Mouse (Mus musculus) CH12.LX (cell line): ENCODE measurements around the gene Plekhm3. TPM values are rescaled to one million over a fixed set of nuclear protein-coding genes. Genes with fewer than 3 reads are reported as not detected.

Experiments used
- DNase-seq: peaks from one replicate; pipeline ENCODE4 v3.0.0-alpha.2; 2013; ENCODE audit errors: extremely low read depth
- H3K27ac ChIP-seq: 2 replicates; pipeline ENCODE4 v1.5.1; 2012; ENCODE audit warnings: low read depth, mild to moderate bottlenecking, control low read depth, moderate library complexity; ENCODE audit not compliant: insufficient read depth
- H3K27me3 ChIP-seq: replicated peaks from 2 replicates; pipeline ENCODE3; 2012; ENCODE audit warnings: inconsistent platforms
- H3K36me3 ChIP-seq, 2 experiments: replicated peaks in 1 of 2; 2 replicates each; pipeline versions ENCODE3 to v1.6.1; 2012; ENCODE audit warnings: inconsistent platforms in 1 of 2, low read length in 1 of 2, mild to moderate bottlenecking in 1 of 2, mixed read lengths in 1 of 2, moderate library complexity in 1 of 2; ENCODE audit not compliant: control insufficient read depth in 1 of 2, insufficient read depth in 1 of 2
- H3K4me1 ChIP-seq, 2 experiments: 2 replicates each; pipeline ENCODE4 v1.6.1; 2012; ENCODE audit warnings: inconsistent platforms in 1 of 2, moderate library complexity in 1 of 2; ENCODE audit not compliant: insufficient read depth in 2 of 2, control insufficient read depth in 1 of 2
- H3K4me2 ChIP-seq: 2 replicates; pipeline ENCODE4 v1.6.1; 2012; ENCODE audit warnings: low read depth, mild to moderate bottlenecking, control low read depth; ENCODE audit not compliant: poor library complexity, insufficient read depth, severe bottlenecking
- H3K4me3 ChIP-seq, 3 experiments: fragments of 150-350 bp in 1 of 3; sonication (generic) in 1 of 3; replicated peaks in 1 of 3; 2 replicates each; pipeline versions ENCODE3 to v1.5.1; 2011 to 2012; ENCODE audit warnings: low read depth in 2 of 3, low read length in 2 of 3, mild to moderate bottlenecking in 2 of 3, moderate library complexity in 2 of 3, control low read depth in 1 of 3, improper control_type of control experiment in 1 of 3, inconsistent platforms in 1 of 3, mixed read lengths in 1 of 3; ENCODE audit not compliant: poor library complexity in 1 of 3
- H3K79me2 ChIP-seq: replicated peaks from 2 replicates; pipeline ENCODE4 v1.6.1; 2012; ENCODE audit warnings: mild to moderate bottlenecking, moderate library complexity; ENCODE audit not compliant: control insufficient read depth, poor library complexity, insufficient read depth, severe bottlenecking; ENCODE audit errors: extremely low read depth
- H3K9ac ChIP-seq: 2 replicates; pipeline ENCODE4 v1.6.1; 2012; ENCODE audit warnings: low read depth, mild to moderate bottlenecking, control low read depth, moderate library complexity; ENCODE audit not compliant: insufficient read depth
- H3K9me3 ChIP-seq: replicated peaks from 2 replicates; pipeline ENCODE3; 2012; ENCODE audit warnings: low read length, inconsistent platforms, mixed read lengths
- BHLHE40 ChIP-seq: IDR thresholded peaks from 2 replicates; pipeline ENCODE4 v1.6.1; 2011; ENCODE audit warnings: mild to moderate bottlenecking, low read depth, low read length, improper control_type of control experiment
- CHD1 ChIP-seq: IDR thresholded peaks from 2 replicates; pipeline ENCODE4 v1.6.1; 2012; ENCODE audit warnings: low read depth, low read length, improper control_type of control experiment, inconsistent platforms
- CHD2 ChIP-seq: IDR thresholded peaks from 2 replicates; pipeline ENCODE4 v1.6.1; 2011; ENCODE audit warnings: low read length, improper control_type of control experiment
- ELF1 ChIP-seq: IDR thresholded peaks from 2 replicates; pipeline ENCODE4 v1.6.1; 2014; ENCODE audit warnings: low read depth, mild to moderate bottlenecking, inconsistent platforms, low read length, improper control_type of control experiment
- ETS1 ChIP-seq: conservative IDR thresholded peaks from 2 replicates; pipeline ENCODE4 v1.6.1; 2012; ENCODE audit warnings: low read depth, mild to moderate bottlenecking, inconsistent platforms, low read length, improper control_type of control experiment, moderate library complexity
- GABPA ChIP-seq: IDR thresholded peaks from 2 replicates; pipeline ENCODE4 v1.6.1; 2012; ENCODE audit warnings: low read depth, low read length, improper control_type of control experiment, inconsistent platforms; ENCODE audit not compliant: insufficient replicate concordance
- JUN ChIP-seq: IDR thresholded peaks from 2 replicates; pipeline ENCODE4 v1.6.1; 2011; ENCODE audit warnings: low read depth, mild to moderate bottlenecking, low read length, improper control_type of control experiment, moderate library complexity; ENCODE audit not compliant: insufficient read depth
- MXI1 ChIP-seq: IDR thresholded peaks from 2 replicates; pipeline ENCODE4 v1.6.1; 2011; ENCODE audit warnings: mild to moderate bottlenecking, low read depth, low read length, improper control_type of control experiment
- POLR2A ChIP-seq: IDR thresholded peaks from 2 replicates; pipeline ENCODE4 v1.6.1; 2011; ENCODE audit warnings: low read depth, mild to moderate bottlenecking, improper control_type of control experiment, low read length
- POLR2AphosphoS2 ChIP-seq: IDR thresholded peaks from 2 replicates; pipeline ENCODE4 v1.6.1; 2011; ENCODE audit warnings: low read depth, low read length, improper control_type of control experiment
- SIN3A ChIP-seq: IDR thresholded peaks from 2 replicates; pipeline ENCODE4 v1.6.1; 2012; ENCODE audit warnings: low read length, improper control_type of control experiment, inconsistent platforms
- SMC3 ChIP-seq: IDR thresholded peaks from 2 replicates; pipeline ENCODE4 v1.6.1; 2011; ENCODE audit warnings: low read depth, low read length, improper control_type of control experiment
- TBP ChIP-seq: conservative IDR thresholded peaks from 2 replicates; pipeline ENCODE4 v1.6.1; 2011; ENCODE audit warnings: low read depth, low read length, improper control_type of control experiment
- TCF12 ChIP-seq: IDR thresholded peaks from 2 replicates; pipeline ENCODE4 v1.6.1; 2014; ENCODE audit warnings: low read depth, mild to moderate bottlenecking, inconsistent platforms, low read length, improper control_type of control experiment
- UBTF ChIP-seq: IDR thresholded peaks from 2 replicates; pipeline ENCODE4 v1.6.1; 2012; ENCODE audit warnings: low read depth, mild to moderate bottlenecking, inconsistent platforms, low read length, improper control_type of control experiment, moderate library complexity
- USF1 ChIP-seq: IDR thresholded peaks from 2 replicates; pipeline ENCODE4 v1.6.1; 2014; ENCODE audit warnings: low read depth, mild to moderate bottlenecking, inconsistent platforms, low read length, improper control_type of control experiment
- ZC3H11A ChIP-seq: IDR thresholded peaks from 2 replicates; pipeline ENCODE4 v1.6.1; 2012; ENCODE audit warnings: low read depth, mild to moderate bottlenecking, inconsistent platforms, low read length, improper control_type of control experiment
- ZKSCAN1 ChIP-seq: IDR thresholded peaks from 2 replicates; pipeline ENCODE4 v1.6.1; 2012; ENCODE audit warnings: low read depth, inconsistent platforms, low read length, improper control_type of control experiment, borderline replicate concordance
- ZMIZ1 ChIP-seq: IDR thresholded peaks from 2 replicates; pipeline ENCODE4 v1.6.1; 2012; ENCODE audit warnings: low read depth, mild to moderate bottlenecking, inconsistent platforms, low read length, improper control_type of control experiment
- dilution Hi-C: fragments of 300-500 bp; cut with MboI; formaldehyde crosslinking; loops from 2 replicates; pipeline ENCODE4 v1.14.3; 2020; ENCODE audit warnings: low sequenced_read_pairs; ENCODE audit not compliant: extremely low pct_unique_long_range_greater_than_20kb, extremely low pct_ligation_motif_present
- in situ Hi-C: fragments of 300-500 bp; cut with MboI; formaldehyde crosslinking; loops from 3 replicates; pipeline ENCODE4 v1.14.3; 2019; ENCODE audit warnings: low sequenced_read_pairs, low pct_ligation_motif_present, low pct_unique_long_range_greater_than_20kb, mixed read lengths
- polyA plus RNA-seq: library from polyadenylated mRNA; unstranded; fragments of >175 nt; gene quantifications from 2 replicates; pipeline ENCODE4 v1.2.1, GENCODE M21; 2012; ENCODE audit warnings: low read depth; ENCODE audit not compliant: insufficient read length
- total RNA-seq, 2 experiments: library from RNA; depleted of rRNA; stranded (reverse); fragments of 300-350 nt in 1 of 2; fragments of >200 nt in 1 of 2; gene quantifications; 2 replicates each; pipeline ENCODE4 v1.2.3; 2012 to 2014

The Plekhm3 gene
- total and polyA plus RNA-seq, 3 experiments: 9.9 to 14.1 (median 13.0) TPM

- Histone ChIP-seq H3K4me3 (no peak overlapping the region), H3K27me3 (no peaks in the 10 kb centered on the region), H3K4me1 (peaks cover 5 to 83% of the 10 kb centered on the region in 2 experiments), H3K9ac (no peak overlapping the region), H3K9me3 (no peaks in the 10 kb centered on the region), H3K79me2 (peaks cover 36% of the 10 kb centered on the region), H3K4me2 (no peak overlapping the region), H3K36me3 (peaks cover 40 to 80% of the 10 kb centered on the region in 2 experiments), H3K27ac (no peak overlapping the region)
- no peak for DNase-seq
- in situ Hi-C loops (no loop called here), dilution Hi-C loops (no loop called here)
- no peak for TF ChIP-seq POLR2AphosphoS2
- TF ChIP-seq SMC3: no peak
- no peak for TF ChIP-seq POLR2A
Measured at GRCm38 (mm10) chr1:64917966-64918365, 38.7 kb downstream of the Plekhm3 start.

GRCm38 (mm10) chr1:64916884-64917507 lies 39.6 kb downstream of the Plekhm3 start:
- Histone ChIP-seq H3K4me3 (no peak overlapping the region), H3K27me3 (no peaks in the 10 kb centered on the region), H3K27ac (no peak overlapping the region), H3K4me2 (no peak overlapping the region), H3K36me3 (peaks cover 32 to 73% of the 10 kb centered on the region in 2 experiments), H3K79me2 (peaks cover 34% of the 10 kb centered on the region), H3K4me1 (peaks cover 5 to 80% of the 10 kb centered on the region in 2 experiments), H3K9me3 (no peaks in the 10 kb centered on the region), H3K9ac (no peak overlapping the region)
- TF ChIP-seq CHD2: no peak
- TF ChIP-seq ZC3H11A: no peak
- no peak for TF ChIP-seq UBTF
- TF ChIP-seq BHLHE40: no peak
- no peak for TF ChIP-seq ZKSCAN1
- TF ChIP-seq CHD1: no peak
- DNase-seq: no peak
- in situ Hi-C loops: no loop called here
- dilution Hi-C loops: no loop called here

DNA sequence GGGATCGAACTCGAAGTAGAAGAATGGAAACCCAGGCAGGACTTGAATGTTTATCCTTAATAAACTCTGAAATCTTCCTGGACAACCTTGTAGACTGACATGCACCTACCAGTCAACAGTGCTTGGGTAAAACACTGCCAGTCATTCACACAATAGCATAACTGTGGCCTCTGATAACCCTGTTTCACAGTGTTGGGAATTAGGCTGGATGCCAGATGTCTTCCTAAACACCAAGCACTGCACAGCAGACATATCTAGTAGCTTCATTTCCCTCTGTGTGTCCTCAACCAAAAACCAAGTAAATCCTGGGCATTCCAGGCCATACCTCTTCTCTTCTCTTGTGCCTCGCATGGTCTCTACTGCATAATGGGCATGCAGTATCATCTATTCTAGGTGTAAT lies 42.3 kb downstream of the Plekhm3 start:
- Histone ChIP-seq H3K79me2 (peaks cover 41% of the 10 kb centered on the region), H3K4me1 (peaks cover 2 to 56% of the 10 kb centered on the region in 2 experiments), H3K4me3 (no peak overlapping the region), H3K27me3 (no peaks in the 10 kb centered on the region), H3K9me3 (no peaks in the 10 kb centered on the region), H3K4me2 (no peak overlapping the region), H3K36me3 (peaks cover 19 to 67% of the 10 kb centered on the region in 2 experiments), H3K9ac (no peak overlapping the region), H3K27ac (no peak overlapping the region)
- in situ Hi-C loops (no loop called here), dilution Hi-C loops (no loop called here)
- no peak for DNase-seq
- TF ChIP-seq TBP (no peak), CHD2 (no peak), CHD1 (no peak), ETS1 (no peak), MXI1 (no peak), JUN (no peak), BHLHE40 (no peak), USF1 (no peak), GABPA (no peak), ZMIZ1 (no peak), ELF1 (no peak), ZKSCAN1 (no peak), SIN3A (no peak), UBTF (no peak), POLR2AphosphoS2 (no peak), TCF12 (no peak)
